Mouse (Mus musculus) cerebellum, adult 8-10 months (tissue): ENCODE data around the gene Setd1b.

Experiments used
- DNase-seq: peaks from one replicate; pipeline ENCODE4 v3.0.0; 2022

Gene Setd1b

GRCm38 (mm10) chr5:123142161-123143157 is at the start of gene Setd1b:
Gene Setd1b, plus strand, starts transcription at chr5:123142193.
- peak; percentile 60 for DNase-seq

GRCm38 (mm10) chr5:123093077-123093633 is 48.8 kb upstream of the Setd1b start:
- DNase-seq = no peak

- no peak for DNase-seq
These were observed 47.6 kb upstream of the Setd1b start for GRCm38 (mm10) chr5:123094238-123094991.

GRCm38 (mm10) chr5:123096299-123096698 is 45.7 kb upstream of the Setd1b start:
- DNase-seq = no peak

GRCm38 (mm10) chr5:123098487-123098886 is 43.5 kb upstream of the Setd1b start:
- no peak for DNase-seq

- DNase-seq = no peak
These were observed 39.6 kb upstream of the Setd1b start for GRCm38 (mm10) chr5:123102376-123102775.

- DNase-seq = no peak
These were observed 38.4 kb upstream of the Setd1b start for GRCm38 (mm10) chr5:123103556-123103955.

GRCm38 (mm10) chr5:123104769-123105168 is 37.2 kb upstream of the Setd1b start:
- DNase-seq = no peak

- DNase-seq = no peak
These were observed 32.4 kb upstream of the Setd1b start for GRCm38 (mm10) chr5:123109452-123110203.

GRCm38 (mm10) chr5:123110296-123110721 is 31.7 kb upstream of the Setd1b start:
- no peak for DNase-seq

- DNase-seq = no peak
These were observed 27.9 kb upstream of the Setd1b start for GRCm38 (mm10) chr5:123114109-123114508.

GRCm38 (mm10) chr5:123114924-123115323 is 27.1 kb upstream of the Setd1b start:
- DNase-seq = no peak

- DNase-seq = no peak
These were observed 25.9 kb upstream of the Setd1b start for GRCm38 (mm10) chr5:123116080-123116479.

- peak; percentile 75 for DNase-seq
These were observed 24.7 kb upstream of the Setd1b start for GRCm38 (mm10) chr5:123117257-123117656.

GRCm38 (mm10) chr5:123117773-123118172 is 24.2 kb upstream of the Setd1b start:
- DNase-seq = no peak

- DNase-seq = no peak
These were observed 23.2 kb upstream of the Setd1b start for GRCm38 (mm10) chr5:123118826-123119225.

GRCm38 (mm10) chr5:123120624-123121215 is 21.3 kb upstream of the Setd1b start:
- no peak for DNase-seq

- no peak for DNase-seq
These were observed 19.8 kb upstream of the Setd1b start for GRCm38 (mm10) chr5:123122181-123122580.

- no peak for DNase-seq
These were observed 16.9 kb upstream of the Setd1b start for GRCm38 (mm10) chr5:123125105-123125504.

- no peak for DNase-seq
These were observed 16.2 kb upstream of the Setd1b start for GRCm38 (mm10) chr5:123125638-123126406.

GRCm38 (mm10) chr5:123127031-123127430 is 15.0 kb upstream of the Setd1b start:
- DNase-seq = no peak
